Mouse (Mus musculus): ENCODE measurements at regions not wholly inside any gene's neighbourhood (a gene's known extent, or its start where the extent isn't known, plus 50 kb on each side); places are given as distances from the start of the nearest gene placed in this dataset.
A peak's percentile ranks its signal among the peaks of the same experiment; 100 is the strongest.

DNA sequence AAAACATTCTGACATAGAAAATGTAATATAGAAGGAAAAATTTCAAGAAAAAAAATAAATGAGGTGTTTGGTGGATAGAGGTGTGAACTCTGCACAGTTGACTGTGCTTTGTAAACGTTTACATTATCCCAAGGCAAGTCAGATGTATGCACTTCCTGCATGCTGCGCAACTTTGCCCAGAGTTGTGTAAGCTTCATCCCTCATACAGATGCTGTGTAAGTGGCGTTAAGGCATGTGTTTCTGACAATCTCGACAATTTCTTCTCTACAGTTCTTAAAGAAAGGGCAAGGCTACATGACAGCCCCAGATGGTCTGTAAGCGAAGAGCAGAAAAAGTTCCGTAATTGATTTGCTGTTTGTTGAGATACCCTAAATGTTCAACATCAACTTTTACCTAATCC, 476.6 kb upstream of the Pitx2 start:
- no peak for DNase-seq

DNA sequence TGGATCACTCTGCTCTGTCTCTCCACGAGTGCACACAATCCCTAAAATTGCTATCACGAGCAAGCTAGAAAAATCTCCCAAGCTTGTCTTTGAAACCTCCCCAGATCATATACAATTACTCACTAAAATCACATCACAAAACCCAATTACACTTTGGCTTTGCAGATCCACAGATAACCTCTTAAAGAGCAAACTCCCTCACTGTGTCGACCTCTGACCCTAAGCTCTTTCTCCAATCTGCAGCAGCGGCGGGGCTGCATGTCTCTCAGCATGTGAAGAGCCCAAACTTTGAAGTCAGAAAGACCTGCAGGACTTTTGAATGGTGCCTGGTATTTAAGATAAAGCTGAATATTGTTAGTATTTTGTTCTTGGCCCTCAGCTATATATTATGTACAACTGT, 479.4 kb upstream of the Pitx2 start:
- DNase-seq, result no peak

DNA sequence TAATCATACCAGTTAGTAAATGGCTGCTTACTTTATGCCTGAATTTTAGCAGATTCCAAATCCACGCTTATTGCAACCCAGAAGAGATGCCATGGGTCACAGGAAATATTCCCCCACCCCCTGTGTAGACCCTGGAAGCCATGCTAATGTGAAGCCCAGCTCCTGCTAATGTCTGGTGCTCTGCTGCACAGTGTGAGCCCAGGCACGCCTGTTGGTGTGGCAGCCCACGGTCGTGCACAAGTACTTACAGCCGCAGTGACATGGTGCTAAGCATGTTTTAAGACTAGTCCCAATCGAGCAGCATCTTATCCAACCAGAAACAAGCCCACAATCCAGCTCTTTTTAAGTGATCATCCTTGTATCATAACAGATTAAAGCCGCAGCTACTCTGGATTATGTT, 480.5 kb upstream of the Pitx2 start:
- no peak for DNase-seq

DNA sequence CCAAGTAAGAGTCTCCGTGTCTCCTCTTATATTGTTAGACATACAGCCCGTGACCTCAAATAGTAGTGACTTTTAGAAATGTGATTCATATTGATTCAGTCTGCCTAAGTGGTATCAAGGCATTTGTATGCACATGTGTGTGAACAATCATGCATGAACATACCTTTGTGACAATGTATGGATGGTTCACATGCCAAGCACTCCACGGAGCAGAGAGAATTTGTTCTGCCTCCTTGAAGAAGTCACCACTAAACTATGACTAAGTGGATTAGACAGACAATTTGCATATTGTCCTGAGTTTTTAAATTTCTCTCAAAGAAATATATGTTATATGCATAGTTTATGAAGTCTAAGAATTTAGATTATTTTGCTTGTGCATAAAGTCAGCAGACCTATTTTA, 492.4 kb upstream of the Pitx2 start:
- no peak for DNase-seq

DNA sequence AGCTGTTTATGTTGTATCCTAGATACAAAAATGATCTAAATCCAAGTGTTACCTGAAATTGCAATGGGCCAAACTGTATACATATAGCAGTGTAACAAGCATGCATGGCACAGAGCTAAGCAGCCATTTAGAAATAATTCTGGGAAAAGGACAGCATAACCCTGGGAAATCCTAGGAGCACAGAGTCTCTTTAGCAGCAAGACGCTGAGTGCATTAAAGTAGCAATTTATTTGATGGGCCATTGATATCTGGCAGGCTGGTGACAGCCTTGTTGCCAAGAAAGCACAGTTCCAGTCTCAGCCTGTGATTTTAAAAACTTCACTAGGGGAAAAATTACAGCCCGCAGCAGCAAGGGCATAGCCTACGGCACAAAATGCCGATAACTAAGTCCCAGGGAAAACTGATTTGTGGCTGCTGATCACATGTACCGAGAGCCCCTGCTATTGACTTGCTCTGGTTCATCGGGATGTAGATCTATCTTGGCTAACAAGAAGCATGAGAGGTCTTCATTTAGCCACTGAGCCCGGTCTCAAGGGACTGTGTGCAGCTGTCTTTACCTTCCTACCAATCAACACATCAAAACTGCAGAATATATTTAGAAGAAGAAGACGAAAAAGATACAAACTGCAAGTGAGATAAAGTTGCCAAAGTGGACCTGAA, 531.1 kb upstream of the Pitx2 start:
- no peak for DNase-seq

DNA sequence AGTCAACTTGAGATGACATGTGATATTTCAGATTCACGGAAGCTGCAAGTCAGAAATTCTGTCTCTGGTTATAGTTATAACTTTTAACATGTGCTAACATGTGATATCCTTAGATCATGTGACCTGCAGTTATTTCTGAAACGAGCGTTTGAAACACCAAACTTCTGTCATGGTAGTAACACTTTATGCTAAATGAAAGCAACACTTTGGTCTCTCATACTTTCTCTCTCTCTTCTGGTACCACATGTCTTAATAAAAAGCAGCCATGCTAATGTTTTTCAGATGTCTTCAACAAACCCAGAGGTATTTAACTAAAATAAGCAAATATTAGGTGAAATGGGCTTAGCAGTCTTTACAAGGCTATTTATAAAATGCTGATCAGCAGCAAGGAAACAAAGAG, 534.5 kb upstream of the Pitx2 start:
- no peak for DNase-seq

DNA sequence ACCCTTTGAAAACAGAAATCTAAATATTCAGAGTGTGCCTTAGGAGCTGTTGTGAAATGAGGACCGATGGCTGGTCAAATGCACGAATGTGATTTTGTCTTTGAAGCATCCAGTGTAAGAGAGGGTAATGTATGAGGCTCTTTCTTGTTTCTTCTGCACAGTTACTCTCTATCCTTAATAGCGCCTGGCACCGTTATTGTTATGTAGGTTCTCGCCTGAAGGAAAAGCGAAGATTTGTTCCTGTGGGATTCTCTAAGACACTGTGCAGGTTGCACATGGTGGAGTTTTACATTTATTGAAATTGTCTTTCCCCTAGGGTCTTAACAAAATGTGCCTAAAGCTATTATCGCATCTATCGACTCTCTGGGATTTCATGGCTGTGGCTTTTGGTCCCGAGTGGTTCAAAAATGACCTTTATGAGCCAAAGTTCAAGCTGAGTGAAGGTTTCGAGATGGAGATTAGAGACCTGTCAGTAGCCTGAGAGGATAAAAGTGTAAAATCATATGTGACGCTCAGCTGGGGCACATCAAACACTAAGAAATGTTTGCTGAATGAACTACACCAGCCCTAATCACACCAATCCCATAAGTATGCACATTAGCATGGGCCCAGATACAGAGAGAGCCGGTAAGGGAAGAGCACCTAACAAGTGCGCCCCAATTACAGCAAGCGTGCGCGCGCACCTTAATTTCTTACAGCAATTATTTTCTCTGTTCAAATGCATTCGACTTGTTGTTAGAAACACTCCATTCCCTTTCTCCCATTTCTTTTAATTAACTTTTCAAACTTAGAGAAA, 562.5 kb upstream of the Pitx2 start:
- no peak for DNase-seq

DNA sequence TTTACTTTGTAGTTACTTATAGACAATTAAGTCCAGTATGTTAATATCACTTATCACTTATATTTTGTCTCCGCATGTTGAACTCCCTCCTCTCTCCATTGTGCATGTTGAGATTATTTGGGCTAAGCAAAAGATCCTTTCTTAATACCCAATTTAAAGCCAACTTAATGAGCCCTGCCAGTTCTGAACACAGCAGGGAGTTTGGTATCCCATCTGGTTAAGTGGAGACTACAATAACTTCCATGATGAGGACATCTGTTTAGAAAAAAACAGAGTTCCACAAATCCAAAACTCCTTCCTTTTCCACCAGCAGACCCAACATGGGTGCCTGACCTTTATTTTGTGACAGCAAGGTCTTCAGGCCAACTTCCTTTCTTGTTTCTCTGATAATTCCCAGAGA, 572.0 kb upstream of the Pitx2 start:
- DNase-seq, result no peak

DNA sequence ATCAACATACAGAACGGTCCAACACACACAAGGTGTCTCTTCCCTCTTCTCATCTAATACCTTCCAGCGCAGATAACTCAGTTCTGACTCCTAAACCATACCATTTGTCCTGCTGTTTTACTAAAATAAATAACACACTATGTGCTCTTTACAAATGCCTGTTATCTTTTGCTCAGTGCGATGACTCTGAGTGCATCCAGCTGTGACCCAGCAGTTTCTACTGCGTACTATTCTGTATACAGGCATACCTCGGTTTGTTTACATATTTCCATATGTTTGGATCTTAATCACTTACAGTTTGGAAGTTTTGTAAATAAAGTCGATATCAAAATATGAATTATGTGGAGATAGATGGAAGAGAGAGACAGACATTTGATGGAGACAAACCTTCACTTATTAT, 583.0 kb upstream of the Pitx2 start:
- DNase-seq, result no peak

DNA sequence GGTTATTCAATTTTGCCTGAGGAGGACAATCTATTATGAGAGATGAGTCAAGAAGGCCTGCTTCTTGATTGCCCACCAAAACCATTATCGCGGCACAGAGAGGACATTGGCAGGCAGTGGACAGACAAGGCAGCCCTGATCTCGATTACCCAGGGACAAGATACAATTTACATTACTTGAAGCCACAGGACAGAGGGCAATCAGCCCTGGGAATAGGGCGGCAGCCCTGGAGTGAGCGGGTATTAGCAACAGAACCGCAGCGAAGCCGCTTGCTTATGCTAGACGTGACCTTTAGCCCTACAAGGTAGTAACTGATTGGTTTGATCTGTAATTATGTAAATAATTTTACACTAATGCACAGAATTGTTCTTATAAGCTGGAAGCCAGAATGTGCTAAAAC, 586.0 kb upstream of the Pitx2 start:
- DNase-seq, result no peak

DNA sequence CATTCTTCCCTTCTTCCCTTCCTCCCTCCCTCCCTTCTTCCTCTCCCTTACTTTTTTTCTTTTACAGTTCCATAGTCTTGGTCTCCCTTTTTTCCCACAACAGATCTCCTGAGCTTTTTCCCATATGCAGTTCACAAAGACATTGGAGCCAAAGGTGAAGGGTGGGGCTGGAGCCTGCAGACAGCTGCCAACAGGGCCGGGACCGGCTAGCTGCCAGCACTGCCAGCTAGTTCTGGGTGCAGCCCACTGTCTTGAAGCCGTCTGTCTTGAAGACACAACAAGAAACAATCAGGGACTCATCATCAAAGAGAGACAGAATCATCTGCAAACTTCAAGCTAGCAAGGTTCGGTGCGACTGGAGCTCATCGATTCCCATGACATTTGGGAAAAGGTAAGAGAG, 588.9 kb upstream of the Pitx2 start:
- DNase-seq, result peak; percentile 3

DNA sequence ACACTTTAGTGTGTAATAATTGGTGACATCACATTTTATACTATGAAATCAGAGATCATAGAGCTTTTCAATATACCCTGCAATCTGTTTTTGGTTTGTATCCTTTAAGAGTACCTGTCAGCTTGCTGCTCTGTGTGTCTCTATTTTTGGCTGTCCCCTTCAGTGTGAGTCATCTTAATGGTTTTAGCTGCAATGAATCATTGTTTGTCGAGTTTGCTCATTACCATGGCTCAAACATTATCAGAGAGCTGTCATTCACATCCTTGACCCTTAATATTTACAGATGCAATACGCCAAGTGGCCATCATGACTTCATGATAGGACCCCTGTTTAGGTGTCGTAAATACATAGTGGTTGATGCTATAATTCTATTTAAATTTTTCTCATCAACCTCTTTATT, 591.0 kb upstream of the Pitx2 start:
- no peak for DNase-seq

DNA sequence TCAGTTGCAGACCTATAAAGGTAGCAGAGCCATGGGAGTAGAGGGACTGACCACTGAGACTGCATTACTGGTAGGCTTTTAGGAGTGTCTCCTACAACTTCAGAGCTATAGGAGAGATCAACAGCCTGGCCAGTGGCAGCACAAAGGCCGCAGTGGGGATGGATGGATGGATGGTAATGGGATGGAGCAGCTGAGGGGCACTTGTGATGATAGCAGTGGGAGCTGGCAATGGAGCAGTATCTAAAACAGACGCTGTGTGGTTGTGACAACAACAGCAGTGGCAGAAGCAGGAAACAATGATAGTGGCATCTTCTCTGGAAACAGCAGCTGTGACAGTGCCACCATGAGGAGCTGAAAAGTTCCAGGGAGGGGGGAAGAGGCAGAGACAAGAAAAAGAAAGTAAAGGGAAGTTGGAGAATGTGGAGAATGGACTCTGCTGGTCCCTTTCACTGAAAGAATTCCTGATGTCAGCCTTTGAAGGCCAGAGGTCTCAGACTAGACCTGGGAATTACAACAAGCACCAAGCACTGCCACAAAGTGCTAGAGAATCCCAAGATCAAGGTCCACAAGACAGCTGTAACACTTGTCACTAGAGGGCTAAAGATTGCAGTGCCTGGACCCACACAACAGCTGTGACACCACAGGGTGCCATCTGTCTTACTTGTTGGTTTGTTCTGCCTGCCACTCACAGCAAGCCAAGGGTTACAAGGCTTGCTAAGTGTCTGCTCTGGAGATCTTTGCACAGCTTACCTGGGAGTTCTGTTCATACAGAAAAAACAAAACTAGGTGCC, 624.1 kb upstream of the Pitx2 start:
- no peak for DNase-seq

DNA sequence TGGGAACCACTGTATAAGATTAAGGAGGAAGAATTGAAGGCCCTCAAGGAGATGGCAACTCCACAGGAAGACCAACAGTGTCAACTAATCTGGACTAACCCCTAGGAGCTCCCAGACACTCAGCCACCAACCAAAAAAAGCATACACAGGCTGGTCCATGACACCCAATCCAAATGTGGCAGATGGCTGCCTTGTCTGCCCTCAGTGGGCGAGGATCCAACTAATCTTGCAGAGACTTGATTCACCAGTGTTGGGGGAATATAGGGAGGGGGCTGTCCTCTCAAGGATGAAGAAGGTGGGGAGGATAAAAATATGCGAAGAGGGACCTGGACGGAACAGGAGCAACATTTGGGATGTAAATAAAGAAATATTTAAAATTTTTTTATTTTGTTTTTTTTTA, 629.1 kb upstream of the Pitx2 start:
- no peak for DNase-seq

DNA sequence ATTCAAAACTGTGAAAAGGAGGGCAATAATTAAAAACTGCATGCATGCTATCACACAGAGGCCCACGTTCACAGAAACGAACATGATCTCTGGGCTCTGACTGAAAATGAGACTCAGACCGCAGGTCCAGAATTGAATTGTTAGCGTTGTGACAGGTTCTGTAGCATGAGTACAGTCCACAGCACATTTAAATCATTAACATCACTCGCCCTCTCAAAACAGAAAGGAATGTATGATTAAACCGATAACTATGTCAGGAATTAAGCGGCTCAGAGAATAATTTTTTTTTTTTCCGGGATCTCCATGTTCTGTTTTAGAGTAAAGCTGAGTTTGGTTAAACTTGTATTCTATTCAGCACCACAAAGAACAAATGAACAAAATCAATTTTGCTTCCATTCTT, 634.3 kb upstream of the Pitx2 start:
- no peak for DNase-seq

DNA sequence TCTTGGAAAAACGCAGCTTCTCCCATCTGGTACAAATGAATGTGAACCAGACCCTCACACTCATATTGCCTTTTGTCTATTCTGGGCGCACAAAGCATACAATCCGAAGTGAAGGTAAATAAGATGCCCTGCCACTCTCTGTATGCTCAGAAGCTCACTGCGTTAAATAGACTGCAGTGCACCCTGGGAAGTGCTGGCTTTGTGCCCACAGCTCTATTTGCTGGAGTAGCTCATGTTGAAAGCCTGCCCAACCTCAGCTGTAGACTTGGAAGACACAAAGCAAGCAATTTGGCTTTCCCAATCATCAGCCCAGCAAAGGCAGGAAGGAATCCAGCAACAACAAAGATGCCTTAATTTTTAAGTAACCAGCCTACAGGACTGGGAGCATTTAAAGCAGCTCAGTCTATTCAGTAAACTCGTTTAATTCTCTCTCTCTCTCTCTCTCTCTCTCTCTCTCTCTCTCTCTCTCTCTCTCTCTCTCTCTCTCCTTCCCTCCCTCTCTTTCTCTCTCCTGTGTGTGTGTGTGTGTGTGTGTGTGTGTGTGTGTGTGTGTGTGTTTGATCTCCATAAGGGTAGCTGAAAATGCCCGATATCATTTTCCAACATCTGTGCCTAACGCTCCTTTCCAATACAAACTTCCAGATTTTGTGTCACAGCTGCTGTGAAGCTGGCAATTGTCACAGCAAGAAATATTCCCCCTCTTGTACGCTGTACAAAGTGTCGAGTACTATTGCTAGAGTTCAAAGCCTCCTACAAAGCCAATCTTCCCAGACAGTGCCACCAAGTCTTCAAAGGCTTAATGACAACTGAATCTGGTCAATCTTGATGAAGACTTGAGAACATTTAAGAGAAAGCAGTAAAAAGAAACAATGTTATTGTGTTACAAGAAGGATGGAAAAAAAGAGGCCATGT, 650.5 kb upstream of the Fam241a start:
- DNase-seq, result peak; percentile 59

DNA sequence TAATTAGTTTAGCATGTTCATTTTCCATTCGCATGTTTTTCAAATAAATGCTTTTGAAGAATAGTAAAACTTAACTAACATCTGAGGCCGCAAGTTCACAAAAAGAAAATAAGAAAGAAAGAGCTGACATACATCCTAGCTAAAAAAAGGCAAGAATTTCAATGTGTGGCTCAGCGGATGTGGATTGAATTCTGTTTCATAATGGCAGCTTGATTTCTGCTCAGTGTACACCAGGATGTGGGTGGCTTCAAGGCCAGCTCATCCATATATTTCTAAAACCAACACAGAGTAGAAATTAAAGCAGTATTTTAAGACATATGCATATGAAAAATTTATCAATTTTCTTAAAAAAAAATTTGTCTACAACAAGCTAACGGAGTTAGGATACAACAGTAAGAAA, 629.3 kb upstream of the Fam241a start:
- DNase-seq, result no peak

DNA sequence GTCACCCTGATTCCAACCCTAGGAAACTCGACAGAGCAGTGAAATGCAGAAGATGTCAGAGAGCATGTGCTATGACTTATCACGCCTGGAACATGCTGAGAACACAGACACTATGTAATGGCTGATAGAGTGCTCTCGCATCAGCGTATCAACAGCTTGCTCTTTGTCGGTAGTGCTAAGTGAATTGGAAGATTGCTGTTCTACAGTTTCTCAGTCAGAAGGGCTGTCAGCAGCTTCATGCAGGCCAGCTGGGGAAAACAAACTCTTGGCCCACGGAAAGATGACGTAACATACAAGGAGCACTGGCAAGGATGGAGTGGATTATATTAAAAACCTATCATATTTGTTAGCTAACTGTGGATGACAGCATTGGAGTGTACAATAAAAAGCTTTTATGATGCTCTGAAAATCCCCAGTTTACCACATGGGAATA, 624.6 kb upstream of the Fam241a start:
- DNase-seq, result peak; percentile 10

DNA sequence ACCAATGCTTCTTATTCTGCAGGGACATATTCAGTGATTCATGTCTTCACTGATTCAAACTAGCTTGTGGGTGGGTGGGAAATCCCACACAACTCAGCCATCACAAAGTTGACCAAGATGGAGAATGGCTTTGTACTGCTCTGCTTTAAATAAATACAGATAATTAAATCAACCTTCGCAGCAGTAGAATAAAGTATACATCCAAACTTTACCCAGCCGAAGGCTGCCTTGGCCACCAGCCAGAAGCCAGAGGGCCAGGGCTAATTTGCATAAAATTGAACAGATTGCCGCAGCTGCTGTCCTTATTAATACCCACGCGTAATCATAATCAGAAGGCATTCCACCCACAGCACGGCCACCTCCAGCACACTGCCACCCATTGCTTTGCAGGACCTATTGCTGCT, 623.8 kb upstream of the Fam241a start:
- DNase-seq, result peak; percentile 15

DNA sequence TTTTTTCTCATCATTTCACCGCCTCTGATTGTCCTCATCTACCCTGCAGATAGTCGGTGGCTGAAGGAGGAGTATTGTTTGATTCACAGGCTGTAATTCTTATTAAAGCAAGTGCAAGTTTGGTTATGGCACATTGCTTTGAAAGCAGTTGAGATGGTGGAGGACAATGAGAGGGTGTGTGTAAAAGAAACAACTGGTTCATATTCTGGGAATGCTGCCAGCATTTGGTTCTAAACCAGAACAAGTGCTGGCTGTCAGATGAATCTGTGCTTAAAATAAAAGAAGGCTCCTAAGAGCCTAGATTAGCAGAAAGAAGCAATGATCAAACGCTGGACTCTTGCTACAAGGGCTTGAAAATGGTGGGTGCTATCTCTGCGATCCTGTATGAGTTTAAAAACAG, 622.7 kb upstream of the Fam241a start:
- no peak for DNase-seq

DNA sequence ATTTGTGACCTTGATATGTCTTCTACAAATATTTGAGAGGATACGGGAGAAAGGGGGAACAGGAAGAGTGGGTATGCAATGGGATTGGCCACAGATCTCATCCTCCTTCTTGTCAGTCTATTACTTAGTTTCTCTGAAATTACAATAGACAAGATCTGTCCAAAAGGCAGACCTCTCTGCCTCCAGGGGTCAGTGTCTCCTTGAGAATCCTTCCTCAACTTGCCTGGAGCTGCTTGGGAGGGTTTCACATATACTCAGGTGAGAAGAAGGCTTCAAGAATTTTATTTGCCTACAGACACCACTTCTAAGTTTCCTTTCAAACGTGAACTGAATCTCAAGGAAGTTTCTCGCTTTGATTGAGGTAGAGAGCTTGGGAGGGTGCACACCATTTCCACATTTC, 575.0 kb upstream of the Fam241a start:
- DNase-seq, result peak; percentile 26

DNA sequence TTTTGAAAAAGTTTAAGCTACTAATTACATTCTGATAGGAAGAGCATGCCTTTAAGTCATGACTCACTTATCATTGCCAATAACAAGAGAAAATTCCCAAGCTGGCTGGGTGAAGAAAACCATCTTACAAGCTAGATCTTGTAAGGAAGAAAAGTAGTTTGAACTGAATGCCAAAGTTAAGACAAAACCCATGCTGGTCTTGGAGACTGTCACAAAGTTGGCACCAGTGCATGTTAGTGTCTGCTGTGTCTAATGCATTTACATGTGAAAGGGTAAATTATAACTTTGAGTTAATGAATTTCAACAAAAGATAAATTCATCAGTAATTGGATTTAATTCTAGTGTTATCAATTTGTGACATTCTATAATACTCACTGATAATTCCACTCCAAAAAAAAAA, 533.6 kb upstream of the Fam241a start:
- no peak for DNase-seq

DNA sequence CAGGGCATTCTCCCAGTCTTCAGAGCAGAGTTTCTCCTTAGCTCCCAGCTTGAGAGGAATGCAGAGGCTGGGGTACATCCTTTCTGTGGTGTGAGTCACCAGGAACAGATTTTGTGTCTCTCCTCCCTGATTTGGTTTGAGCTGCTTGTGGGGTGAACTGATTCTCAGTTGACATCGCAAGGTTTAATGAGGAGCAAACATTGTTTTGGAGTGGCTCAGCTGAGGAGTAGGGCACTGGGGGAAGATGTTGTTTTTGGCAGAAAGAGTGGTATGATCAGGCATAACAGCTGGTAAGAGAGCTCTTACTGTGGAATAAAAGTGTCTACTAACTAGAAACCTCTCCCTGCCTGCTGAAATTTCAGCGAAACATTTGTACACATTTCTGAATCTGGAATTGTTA, 519.4 kb upstream of the Fam241a start:
- no peak for DNase-seq

Data from kidney, postnatal 10 days (tissue).